Mouse (Mus musculus): ENCODE measurements around the gene Col16a1.

Col16a1 gene

DNA sequence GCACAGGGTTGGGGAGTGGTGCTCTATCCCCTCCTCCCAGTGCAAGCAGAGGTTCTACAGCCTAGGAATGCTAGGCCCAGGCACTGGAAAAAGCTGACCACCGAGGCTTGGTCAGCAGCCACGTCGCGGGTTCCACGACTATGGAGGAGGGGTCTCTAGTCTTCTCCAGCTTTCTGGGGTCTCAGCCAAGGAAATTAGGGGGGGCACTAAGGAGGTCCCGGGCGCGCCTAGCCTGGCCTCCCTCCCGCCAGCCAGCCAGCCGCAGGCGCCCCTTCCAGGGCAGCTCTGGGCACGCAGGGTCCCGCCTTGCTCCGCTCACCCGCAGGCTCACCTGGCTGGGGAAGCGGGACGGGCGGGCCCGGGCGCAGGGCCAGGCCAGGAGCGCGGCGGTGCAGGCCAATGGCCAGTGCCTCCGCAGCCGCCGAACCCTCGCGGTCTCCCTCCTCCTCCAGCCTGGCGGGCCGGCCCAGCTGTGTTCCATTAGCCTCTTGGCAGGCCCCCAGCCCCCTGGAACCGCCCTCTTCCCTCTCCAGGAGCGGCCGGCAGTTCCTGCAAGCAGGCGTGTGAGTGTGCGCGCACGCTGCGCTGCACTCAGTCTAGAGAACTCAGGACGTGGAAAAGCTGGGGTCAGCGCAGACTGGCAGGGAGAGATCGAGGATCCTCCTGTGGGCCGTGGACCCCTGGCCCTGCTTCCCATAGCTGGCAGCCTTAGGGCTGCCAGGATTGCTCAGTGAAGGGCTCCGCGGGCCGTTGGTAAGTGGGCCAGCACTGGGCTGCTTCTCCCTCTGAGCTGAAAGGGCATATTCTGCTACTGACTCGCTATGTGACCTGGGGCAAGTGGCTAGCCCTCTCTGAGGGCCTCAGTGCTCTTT is at the start of gene Col16a1:
Col16a1 (plus strand) TSS at position 510 of the 872 bp plus-strand sequence.
- DNase-seq (ENCODE audit: low read depth, low spot score) = peak; percentile 85

DNA sequence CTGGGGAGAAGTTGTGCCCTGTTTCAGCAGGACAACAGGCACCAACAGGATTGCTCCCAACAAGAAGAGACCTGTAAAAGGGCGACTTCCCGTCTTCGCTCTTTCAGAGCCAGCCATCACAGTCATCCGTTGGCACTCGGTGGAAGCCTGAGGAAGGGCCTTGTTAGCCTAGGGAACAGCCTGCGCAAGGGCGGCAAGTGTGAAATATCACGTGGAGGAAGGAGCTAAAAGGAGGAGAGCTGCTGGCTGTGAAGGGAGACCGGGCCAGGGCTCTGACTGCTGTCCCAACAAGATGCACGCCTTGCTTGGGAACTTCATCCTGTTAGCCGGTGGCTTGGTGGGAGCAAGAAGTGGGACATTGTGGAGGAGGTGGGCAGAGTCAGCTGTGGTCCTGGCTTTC is 49.5 kb upstream of the Col16a1 start:
- DNase-seq (ENCODE audit: low read depth, low spot score) = no peak

DNA sequence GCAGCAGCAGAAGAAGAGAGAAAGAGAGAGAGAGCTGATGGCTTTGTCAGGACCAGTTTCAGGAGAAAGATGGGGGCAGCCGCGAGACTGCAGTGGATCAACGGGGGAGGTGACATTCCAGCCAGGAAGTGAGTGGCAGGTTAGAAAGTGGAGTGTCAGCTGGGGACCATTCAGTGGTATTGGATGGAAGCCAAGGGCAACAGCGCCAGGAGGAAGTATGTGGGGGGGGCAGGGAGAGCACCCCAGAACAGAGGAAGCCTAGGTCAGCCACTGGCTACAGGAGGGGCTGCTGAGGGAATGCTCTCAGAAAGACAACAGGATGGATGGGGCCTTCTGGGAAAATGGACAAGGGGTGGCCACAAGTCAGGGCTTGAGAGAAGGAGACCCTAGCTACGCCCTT is 45.9 kb upstream of the Col16a1 start:
- DNase-seq (ENCODE audit: low read depth, low spot score) = no peak

DNA sequence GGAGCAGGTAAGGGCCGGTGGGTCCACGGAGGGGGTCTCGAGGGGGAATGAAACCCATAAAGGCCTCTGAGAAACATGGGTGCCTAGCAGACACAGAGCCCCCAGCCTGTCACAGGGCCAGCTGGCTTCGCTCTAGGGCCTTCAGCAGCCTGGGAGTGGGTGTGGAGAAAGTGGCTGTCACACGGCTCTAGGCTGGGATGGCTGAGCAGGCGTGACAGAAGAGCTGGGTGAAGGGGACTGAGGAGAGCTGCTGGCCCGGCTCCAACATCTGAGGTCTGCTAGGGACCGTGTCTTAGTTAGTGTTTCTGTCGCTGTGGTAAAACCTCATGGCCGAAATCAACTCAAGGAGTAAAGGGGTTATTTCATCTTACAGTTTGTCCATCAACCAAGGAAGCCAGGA is 45.5 kb upstream of the Col16a1 start:
- no peak for DNase-seq (ENCODE audit: low read depth, low spot score)

DNA sequence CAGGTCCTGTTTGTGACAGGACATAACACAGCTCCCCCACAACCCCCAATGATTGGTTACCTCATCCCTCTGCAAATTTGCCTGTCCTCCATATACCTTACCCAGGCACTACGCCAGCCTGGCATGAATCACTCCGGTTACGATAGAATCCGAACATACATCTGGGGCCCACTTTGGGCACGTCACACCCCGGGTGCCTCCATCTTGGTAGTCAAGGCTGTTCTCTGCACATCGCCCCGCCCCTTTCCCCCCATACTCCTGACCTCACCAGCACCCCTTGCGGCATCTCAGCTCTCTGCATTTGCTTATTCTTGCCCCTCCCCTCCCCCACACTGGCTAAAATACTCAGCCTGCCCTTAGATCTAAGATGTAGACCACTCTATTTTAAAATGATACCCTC is 42.0 kb upstream of the Col16a1 start:
- no peak for DNase-seq (ENCODE audit: low read depth, low spot score)

DNA sequence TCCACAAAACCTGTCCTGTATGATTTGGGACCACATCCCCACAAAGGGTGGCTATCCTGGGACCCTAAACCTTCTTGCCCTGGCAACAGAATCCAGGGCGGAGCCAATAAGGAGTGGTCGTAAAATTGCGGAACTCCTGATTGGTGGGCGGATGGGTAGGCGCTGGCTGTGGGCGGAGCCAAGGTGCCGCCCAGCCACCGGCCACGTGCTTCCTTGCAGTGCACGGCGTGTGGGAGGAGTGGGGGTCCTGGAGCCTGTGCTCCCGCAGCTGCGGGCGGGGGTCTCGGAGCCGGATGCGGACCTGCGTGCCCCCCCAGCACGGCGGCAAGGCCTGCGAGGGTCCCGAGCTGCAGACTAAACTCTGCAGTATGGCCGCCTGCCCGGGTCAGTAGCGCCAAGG is 41.1 kb upstream of the Col16a1 start:
- DNase-seq (ENCODE audit: low read depth, low spot score) = no peak

DNA sequence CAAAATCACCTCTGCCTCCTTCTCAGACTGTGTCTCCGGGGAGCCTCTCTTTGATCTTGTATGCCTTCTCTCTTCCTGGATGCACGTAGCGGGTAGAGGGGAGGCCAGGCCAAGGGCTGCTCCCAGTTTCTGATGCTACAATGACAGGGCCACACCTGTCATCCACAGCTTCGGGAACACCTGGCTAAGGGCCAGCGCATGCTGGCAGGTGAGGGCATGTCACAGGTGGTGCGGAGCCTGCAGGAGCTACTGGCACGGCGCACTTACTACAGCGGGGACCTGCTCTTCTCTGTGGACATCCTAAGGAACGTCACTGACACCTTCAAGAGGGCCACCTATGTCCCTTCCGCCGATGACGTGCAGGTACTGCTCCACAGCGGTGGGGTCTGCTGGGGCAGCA is 38.6 kb upstream of the Col16a1 start:
- DNase-seq (ENCODE audit: low read depth, low spot score) = no peak

DNA sequence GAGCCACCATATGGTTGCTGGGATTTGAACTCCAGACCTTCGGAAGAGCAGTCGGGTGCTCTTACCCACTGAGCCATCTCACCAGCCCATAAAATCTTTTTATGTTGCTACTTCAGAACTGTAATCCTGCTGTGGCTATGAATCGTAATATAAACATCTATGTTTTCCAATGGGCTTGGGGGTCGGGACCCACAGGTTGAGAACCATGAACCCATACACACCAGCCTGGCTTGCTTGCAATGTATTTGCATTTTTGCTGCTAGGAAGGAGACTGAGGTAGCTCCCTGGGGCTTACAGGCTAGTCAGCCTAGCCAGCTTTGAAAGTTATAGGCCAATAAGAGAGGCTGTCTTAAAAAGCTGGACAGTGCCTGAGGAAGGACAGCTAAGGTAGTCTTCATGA is 36.9 kb upstream of the Col16a1 start:
- no peak for DNase-seq (ENCODE audit: low read depth, low spot score)

DNA sequence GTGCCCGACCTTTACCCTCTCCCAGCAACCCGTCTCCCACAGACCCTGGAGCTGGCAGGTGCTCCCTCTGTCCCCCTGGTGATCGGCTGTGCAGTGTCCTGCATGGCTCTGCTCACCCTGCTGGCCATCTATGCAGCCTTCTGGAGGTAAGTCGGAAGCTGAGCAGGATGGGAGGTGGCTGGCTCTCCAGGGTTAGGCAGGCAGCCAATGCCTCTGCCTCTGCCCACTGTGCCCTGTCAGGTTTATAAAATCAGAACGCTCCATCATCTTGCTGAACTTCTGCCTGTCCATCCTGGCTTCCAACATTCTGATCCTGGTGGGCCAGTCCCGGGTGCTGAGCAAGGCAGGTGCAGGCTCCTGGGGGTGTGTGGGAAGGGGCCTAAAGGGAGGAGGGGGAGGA is 35.4 kb upstream of the Col16a1 start:
- DNase-seq (ENCODE audit: low read depth, low spot score) = no peak

DNA sequence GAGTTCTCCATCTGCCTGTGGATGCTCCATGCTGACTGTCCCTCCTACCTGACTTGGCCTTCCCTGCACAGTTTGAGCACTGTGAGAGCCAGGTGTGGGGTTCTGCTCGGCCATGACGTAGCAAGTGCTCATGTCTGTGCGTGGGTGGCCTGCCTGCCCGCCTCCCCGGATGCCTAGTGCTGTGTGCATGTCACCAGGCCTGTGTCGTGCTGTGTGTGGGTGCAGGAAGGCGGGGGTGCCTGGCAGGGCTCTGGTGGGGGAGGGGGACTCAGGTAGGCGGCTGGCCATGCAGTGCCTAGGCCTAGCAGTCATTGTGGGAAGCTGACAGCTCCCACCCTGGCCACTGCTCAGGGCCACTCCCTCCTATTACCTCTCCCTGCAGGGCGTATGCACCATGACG is 34.5 kb upstream of the Col16a1 start:
- DNase-seq (ENCODE audit: low read depth, low spot score) = no peak

DNA sequence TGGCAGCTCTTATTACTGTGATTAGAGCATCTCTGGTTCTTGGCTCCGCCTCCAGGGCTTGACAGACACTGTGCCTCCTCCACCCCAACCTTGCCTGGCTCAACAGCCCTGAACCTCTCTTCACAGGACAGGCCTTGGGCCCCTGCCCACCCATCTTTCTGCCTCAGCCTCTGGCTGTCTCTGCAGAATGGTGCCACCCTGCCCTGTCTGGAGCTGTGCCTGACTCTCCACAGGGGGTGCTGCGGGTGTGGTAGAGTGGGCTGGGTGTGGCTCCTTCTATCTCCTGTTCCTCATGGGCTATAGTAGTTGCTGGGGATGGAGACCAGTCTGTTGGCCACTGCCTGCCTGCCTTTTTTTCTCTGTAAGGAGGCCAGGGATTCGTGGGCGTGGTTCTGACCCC is 31.6 kb upstream of the Col16a1 start:
- no peak for DNase-seq (ENCODE audit: low read depth, low spot score)

DNA sequence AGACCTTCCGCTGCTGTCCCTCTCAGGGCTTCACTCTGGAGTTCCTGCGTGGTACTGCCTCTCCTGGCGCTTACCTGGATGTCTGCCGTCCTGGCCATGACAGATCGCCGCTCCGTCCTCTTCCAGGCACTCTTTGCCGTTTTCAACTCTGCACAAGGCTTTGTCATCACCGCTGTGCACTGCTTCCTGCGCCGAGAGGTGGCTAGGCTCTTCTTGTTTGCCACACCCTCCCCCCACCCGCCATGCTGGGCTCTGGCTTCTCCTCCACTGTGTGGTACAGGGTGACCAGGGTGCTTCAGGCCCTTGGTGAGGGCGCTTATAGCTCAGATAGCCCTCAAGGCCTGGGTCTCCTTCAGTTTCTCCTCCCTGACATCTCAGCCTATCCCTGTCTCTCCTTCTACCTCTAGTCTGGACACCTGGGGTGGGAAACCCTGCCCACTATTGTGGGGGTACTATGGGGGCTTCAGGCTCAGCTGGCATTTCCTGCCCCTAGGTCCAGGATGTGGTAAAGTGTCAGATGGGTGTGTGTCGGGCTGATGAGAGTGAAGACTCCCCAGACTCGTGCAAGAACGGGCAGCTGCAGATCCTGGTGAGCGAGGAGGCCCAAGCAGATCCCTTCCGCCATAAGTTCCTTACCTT is 30.5 kb upstream of the Col16a1 start:
- no peak for DNase-seq (ENCODE audit: low read depth, low spot score)

DNA sequence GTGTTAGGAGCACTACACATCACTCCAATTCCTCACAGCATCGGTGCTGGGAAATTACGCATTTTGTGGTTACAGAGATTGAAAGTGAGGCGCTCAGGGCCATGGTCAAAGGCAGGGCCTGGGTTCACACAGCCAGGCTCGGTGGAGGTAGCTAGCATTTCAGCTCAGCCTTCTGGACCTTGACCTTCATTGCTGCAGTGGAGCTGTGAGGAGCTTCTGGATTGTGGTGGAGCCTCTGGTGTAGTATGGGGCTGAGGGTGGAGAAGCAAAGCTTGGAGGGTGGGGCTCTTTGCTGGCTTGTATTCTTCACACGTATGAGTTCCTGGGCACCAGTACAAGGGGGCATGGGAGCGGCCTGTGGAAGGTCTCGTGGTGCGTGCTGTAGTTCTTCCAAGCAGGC is 24.7 kb upstream of the Col16a1 start:
- no peak for DNase-seq (ENCODE audit: low read depth, low spot score)

DNA sequence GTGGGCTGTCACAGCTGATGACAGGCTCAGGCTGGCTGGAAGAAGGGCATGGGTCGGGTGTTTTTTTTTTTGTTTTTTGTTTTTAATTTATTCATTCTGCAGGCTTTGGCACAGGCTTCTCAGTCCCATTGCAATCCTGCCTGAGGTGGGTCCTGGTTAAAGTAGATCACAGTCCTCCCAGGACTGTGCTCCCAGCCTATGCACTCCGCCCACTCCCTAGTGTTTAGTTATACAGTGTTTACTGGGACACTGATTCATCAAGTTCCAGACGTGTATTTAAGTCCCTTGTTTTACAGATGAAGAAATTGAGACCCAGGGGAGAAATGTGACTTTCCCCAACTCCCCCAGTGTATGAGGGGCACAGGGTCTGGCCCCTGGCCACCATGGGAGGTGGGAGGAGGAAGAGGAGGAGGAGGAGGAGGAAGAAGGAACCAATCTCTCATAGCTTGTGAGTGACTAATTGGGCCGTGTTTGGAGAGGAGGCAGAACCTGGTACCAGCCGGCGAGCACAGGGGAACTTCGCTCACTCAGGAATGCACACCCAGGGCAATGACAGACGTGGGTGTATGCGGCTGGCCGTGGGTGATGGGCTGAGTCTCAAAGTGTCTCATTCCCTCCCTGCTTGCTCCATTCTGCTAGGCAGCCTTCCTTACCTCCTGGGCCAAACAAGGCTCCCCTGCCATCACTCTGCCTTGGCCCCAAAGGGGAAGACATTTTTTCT is 24.0 kb upstream of the Col16a1 start:
- no peak for DNase-seq (ENCODE audit: low read depth, low spot score)

DNA sequence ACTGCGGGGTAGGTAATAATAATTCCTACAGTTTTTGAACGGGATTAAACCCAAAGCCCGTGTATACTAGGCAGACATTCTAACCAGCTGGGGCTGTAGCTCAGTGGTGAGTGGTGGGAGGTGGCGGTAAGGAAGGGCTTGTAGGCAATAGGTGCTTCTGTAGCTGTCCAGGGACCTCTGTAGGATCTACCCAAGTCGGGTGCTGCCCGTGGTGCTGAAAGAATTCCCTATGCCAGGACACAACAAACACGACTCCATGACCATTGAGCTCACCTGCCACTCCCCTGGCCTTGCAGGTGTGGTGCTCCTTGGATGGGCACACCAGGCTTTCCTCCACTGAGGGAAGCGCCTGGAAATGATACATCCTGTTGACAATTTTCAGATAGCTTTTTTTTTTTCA is 22.1 kb upstream of the Col16a1 start:
- DNase-seq (ENCODE audit: low read depth, low spot score) = no peak

DNA sequence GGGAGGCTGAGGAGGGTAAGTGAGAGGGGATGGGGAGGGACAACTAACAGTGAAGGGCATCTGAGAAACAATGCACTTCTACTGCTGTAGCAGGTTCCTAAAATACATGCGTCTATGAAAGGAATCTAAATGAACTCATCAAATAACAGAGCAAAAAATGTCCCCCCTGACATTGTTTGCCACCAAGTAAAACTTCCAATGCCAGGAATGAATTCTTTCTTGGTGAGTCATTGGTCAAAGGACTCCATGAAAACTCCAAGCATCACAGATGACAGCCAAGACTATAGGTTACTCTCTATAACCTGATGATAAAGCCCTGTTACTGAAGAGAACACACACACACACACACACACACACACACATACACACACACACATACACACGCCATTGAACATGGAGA is 16.5 kb upstream of the Col16a1 start:
- DNase-seq (ENCODE audit: low read depth, low spot score) = no peak

DNA sequence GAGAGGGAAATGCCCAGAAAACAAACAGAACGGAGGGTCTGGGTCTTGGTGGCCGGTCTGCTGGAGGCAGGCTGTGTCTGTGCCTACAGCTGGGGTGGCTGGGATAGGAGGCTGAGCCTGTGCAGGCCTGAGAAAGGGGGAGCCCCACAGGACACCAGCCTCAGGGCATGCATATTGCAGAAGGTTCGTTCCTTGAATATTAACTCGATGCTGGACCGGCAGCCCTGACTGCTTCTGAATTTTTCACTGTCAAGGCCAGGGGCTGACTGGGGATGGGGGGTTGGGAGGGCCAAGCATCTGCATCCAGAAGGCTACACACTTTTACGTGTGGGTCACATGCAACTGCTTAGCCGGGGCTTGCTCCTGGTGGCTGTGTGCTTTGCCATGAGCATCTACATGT is 14.1 kb upstream of the Col16a1 start:
- DNase-seq (ENCODE audit: low read depth, low spot score) = no peak

DNA sequence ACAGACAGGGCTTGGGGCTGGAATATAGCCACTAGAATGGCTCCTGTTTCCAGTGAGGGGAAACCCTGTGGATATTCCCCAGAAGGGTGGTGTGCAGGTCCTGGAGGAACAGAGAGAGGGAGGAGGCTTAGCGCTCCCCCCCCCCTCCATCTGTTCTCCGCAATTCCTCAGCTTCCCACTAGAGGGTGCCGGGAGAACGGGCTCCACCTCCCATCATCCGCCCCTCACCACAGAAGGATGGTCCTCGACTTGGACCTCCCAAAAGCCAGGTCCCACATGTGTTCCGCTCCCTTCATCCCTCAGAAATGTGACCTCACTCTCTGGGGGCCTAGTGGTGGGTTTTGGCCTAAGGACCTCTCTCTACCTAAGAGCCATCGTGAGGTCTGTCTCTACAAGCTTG is 11.5 kb upstream of the Col16a1 start:
- DNase-seq (ENCODE audit: low read depth, low spot score) = peak; percentile 22

DNA sequence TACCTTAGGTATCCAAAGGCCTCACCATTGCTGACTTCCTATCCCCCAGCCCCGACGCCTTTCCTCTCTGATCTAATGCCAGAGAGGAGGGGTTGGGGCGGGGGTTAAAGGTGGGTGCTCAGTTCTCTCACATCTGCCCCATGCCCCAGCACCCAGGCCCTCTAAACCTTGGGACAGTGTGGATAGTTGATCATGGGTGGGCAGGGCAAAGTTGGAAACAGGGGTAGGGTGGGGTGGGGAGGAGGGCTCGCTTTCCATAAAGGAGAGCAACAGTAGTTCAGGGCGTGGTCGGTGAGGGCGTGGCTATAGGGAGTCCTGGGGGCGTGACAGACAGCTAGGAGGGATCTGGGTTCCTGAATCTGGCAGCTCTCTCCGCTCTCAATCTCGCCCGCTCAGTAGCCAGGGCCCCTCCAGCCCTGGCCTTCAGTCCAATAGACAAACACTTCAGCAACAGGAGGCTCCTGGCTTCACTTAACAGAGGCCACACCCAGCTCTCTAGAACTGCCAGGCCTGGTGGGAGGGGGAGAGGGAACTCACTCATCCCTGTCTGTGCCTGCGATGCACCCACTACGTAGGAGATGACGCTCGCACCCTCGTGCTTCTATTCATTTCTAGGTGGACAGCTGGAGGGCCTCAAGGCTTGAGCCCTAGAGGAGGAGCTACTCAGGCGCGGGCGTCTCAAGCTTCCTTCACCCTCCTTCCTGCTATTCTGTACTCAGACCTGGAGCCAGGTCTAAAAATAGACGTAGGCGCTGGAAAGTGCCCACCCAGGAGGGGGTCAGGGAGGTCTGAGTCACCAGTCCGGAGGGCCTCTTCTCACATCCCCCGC is 10.9 kb upstream of the Col16a1 start:
- DNase-seq (ENCODE audit: low read depth, low spot score) = peak; percentile 65

DNA sequence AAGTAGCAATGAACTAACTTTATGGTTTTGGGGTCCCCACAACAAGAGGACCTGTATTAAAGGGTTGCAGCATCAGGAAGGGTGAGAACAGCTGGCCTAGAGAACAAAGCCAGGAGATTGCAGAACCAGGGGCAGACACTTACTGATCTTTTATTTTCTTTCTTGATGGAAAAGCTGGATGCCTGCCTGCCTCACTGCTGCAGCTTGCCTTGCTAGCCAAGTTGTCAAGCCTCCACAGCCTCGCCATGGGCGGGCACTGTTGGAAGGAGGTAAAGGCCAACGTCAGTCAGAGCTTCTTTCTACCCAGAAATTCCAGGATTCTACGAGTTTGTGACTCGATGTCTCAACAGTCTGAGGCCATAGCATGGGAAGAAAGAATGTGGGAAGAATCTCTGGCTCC is 8.3 kb upstream of the Col16a1 start:
- no peak for DNase-seq (ENCODE audit: low read depth, low spot score)

DNA sequence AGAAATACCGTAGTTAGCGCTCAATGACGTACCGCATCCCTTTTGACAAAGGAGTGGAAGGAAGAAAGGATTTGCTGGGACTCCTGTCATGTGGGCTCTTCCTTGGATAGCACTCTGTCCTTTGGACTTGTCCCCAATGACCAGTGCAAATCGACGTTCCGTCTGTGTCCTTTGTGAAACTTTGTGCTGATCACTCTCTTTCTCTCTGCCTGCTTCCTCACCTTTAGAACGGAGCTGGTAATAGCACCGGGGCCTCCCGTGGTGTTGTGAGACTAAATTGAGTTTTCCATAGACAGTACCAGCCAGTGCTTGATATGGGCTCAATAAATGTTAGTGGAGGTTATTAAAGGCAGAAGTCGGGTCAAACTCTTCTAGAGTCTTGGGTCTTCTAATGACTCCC is 6.6 kb upstream of the Col16a1 start:
- DNase-seq (ENCODE audit: low read depth, low spot score) = no peak

DNA sequence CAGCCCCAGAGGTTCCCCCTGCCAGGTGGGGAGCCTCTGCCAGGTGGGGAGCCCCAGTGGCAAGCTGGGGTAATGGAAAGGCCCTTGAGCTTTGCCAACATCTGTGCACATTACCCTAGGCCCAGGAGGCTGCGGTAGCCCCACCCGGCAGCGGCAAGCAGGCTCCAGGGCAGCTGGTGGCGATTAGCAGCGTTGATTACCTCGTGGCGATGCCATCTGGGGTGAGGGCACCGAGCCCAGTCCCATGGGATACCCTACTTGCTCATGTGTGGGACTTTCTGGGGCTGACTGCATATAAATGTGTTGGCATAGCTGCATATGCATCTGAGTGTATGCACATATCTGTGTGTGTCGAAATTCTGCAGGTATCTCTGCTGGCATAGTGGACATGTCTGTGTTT is 3.4 kb upstream of the Col16a1 start:
- DNase-seq (ENCODE audit: low read depth, low spot score) = no peak
